Mouse (Mus musculus) left cerebral cortex, postnatal 36 days (tissue): Measurements from ENCODE around the gene Gm13289. TPM values are rescaled to one million over a fixed set of nuclear protein-coding genes. Genes with fewer than 3 reads are reported as not detected.
"Not testable (repeated sequence)": the region's sequence is repeated elsewhere in the genome, so short reads cannot be mapped to it uniquely, and the experiment has no call there.

ENCODE experiments used
- DNase-seq, 2 experiments: peaks; one replicate each; pipeline ENCODE4 v3.0.0; 2021 to 2022; ENCODE audit warnings: low spot score in 2 of 2, mixed read lengths in 1 of 2
- intact Hi-C: fragments of 180-260 bp; cut with DNase I; formaldehyde crosslinking; loops from one replicate; pipeline ENCODE4 v1.15.1; 2025
- total RNA-seq, 2 experiments: library from RNA; stranded (reverse); gene quantifications; 2 replicates each; pipeline ENCODE4 v1.2.3; 2021

Gm13289 gene
- not detected for total RNA-seq

GRCm38 (mm10) chr4:88776622-88777021 is at the start of gene Gm13289:
TSS of gene Gm13289 (plus strand) at chr4:88776922.
- DNase-seq, intact Hi-C loops: not testable (repeated sequence)

DNA sequence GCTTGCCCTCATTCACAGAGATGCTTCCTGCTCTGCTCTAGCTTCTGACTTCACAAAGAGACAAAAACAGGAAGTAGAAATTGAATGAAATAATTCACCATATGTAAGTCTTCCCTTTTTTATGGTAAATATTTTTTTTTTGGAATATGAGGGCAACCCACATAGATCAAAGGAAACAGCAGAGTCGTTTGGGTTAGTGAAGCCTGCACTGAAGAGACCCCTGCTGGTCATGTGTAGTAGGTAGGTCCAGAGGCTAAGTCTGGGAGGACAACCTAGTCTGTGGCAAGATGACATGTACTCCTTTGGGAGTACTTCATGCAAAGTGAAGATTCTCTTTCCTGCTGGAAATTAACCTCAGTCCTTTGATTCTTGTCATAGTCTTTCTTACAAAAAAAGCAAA is 49.4 kb upstream of the Gm13289 start:
- DNase-seq: no peak
- intact Hi-C loops: no loop called here

GRCm38 (mm10) chr4:88738480-88738879 is 38.2 kb upstream of the Gm13289 start:
- DNase-seq: no peak
- intact Hi-C loops: no loop called here

- intact Hi-C loops: no loop called here
- DNase-seq: no peak
Measured at GRCm38 (mm10) chr4:88739036-88739435, 37.7 kb upstream of the Gm13289 start.

DNA sequence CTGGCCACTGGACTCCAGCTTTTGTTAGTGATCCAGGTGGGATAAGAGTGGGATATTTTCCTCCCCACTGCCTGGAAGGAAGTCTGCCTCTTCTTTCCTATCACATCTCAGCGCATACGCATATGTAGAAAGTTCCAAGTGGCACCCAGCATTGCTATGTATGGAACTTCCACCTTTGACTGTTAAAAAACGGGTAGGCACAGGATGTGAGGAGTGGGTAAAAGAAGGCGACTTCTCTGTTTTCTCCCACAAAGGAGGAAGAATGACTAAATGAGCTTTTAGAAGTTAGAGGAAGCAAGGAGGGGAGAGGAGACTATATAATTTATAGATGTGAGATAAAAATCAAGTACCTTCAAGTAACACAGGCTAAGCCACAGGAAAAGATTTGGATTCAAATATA is 35.3 kb upstream of the Gm13289 start:
- DNase-seq: no peak
- intact Hi-C loops: loop anchor here (10.0 kb wide), 1 partner anchor 47 kb away; the partner anchor contains the start of gene Ifnab

GRCm38 (mm10) chr4:88742771-88743371 is 33.9 kb upstream of the Gm13289 start:
- intact Hi-C loops: loop anchor here (10.0 kb wide), 1 partner anchor 48 kb away; the partner anchor contains the start of gene Ifnab
- no peak for DNase-seq

GRCm38 (mm10) chr4:88744207-88744606 is 32.5 kb upstream of the Gm13289 start:
- DNase-seq: no peak
- intact Hi-C loops: loop anchor here (10.0 kb wide), 1 partner anchor 49 kb away; the partner anchor contains the start of gene Ifnab

DNA sequence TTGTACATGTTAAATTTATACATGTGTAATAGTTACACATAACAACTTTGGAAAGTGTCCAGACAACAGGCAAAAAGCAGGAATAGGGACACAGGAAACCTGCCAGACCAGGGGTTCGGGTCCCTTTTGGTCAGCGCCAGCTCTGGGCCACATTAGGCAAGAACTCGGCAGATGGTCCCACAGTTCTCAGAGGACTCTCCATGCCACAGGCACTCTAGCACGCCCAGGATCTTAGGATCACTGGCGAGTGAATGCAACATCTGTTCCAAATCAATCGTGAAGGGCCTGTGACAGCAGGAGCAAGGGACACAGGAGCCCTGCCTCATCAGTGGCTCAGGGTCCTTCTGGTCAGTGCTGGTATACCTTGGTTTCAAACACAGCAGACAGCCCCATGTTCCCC is 26.8 kb upstream of the Gm13289 start:
- DNase-seq: no peak
- intact Hi-C loops: loop anchor here (10.0 kb wide), 1 partner anchor 55 kb away; the partner anchor contains the start of gene Ifnab

DNA sequence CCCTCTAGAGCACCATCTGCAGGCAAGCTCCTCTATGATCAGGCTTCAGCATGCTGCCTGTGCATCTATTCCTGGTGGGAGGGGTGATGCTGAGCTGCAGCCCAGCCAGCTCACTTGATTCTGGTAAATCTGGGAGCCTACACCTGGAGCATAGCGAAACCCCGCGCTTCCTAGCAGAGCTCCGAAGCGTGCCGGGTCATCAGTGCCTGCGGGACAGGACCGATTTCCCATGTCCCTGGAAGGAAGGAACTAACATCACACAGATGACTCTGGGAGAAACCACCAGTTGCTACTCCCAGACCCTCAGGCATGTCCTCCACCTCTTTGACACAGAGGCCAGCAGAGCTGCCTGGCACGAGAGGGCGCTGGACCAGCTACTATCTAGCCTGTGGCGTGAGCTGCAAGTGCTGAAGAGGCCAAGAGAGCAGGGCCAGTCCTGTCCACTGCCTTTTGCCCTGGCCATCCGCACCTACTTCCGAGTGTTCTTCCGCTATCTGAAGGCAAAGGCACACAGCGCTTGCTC is 21.8 kb upstream of the Gm13289 start, which contains the start of gene Gm13271:
Gene Gm13271 (plus strand): TSS at position 51 of the 523 bp plus-strand sequence.
- intact Hi-C loops: not testable (repeated sequence)
- peak; percentile 64 to 65 for DNase-seq

- intact Hi-C loops, DNase-seq: not testable (repeated sequence)
Measured at GRCm38 (mm10) chr4:88756581-88757513, 19.9 kb upstream of the Gm13289 start.

- intact Hi-C loops: not testable (repeated sequence)
- peak; percentile 88 to 90 for DNase-seq
Measured at GRCm38 (mm10) chr4:88757628-88758031, 19.1 kb upstream of the Gm13289 start.

- intact Hi-C loops, DNase-seq: not testable (repeated sequence)
Measured at GRCm38 (mm10) chr4:88758751-88759150, 18.0 kb upstream of the Gm13289 start.

DNA sequence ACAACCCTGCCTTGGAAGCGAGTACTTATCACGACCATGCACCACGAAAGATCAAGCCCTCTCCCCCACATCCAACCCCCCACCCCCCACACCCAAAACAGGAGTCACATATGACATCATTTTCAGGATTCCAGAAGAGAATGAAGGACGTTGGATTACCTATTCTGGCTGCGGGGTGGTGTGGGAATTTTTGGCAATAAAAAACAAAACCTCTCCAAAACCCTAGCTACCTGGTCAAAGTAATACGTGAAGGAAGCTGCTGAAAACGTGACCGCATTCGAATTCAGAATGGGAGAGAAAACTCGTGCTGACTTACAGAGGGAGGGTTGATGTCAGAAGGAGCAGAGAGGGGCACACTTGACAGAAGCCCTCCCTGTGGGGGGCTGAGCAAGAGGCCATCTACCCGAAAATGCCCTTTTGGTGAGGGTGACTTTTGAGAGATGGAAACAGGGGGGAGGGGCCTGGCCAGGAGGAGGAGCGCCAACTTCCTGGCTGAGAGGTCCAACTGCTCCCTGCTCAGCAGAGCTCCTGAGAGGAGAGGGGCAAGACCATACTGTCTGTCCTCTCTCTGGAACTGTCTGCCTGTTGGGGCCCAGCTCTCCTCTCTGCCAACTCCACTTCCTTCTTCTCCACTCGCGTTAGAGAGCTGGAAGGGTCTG is 17.0 kb upstream of the Gm13289 start, which contains the start of gene Gm13283:
Gene Gm13283 (plus strand): TSS at position 510 of the 659 bp plus-strand sequence.
- intact Hi-C loops: not testable (repeated sequence)
- peak in 1 of 2 experiments; percentile 21 for DNase-seq

GRCm38 (mm10) chr4:88760431-88760830 is 16.3 kb upstream of the Gm13289 start:
- DNase-seq: peak; percentile 50 to 52
- intact Hi-C loops: not testable (repeated sequence)

DNA sequence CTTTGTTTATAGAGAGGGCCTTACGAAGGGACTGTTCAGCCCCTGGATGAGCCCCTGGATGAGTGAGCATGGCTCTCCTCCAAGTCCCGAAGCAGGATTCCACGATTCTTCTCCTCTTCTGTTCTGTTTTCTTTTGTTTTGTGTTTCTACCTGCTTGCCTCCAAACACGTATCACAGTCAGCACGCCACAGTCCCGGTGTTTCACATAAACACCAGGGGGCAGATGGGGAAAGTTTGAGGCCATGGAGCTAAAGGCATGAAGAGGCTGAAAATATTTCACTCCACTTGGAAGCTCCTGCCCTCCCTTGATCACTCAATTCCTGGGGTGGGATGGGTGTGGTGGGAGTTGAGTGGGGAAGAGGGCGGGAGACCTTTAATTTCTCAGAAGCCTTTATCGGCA is 14.9 kb upstream of the Gm13289 start:
- peak; percentile 62 to 68 for DNase-seq
- intact Hi-C loops: not testable (repeated sequence)

DNA sequence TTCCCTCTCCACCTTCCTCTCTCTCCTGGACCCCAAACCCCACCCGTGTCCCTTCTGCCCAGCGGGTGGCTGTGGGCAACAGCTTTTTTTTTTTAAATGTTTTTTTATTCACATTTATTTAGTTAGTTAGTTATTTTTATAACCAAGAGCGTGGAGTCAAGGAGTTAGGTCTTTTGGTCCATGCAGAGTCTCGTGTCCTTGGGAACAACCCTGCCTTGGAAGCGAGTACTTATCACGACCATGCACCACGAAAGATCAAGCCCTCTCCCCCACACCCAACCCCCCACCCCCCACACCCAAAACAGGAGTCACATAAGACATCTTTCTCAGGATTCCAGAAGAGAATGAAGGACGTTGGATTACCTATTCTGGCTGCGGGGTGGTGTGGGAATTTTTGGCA is 14.4 kb upstream of the Gm13289 start:
- intact Hi-C loops, DNase-seq: not testable (repeated sequence)

- intact Hi-C loops, DNase-seq: not testable (repeated sequence)
Measured at GRCm38 (mm10) chr4:88763384-88764018, 13.2 kb upstream of the Gm13289 start.

- intact Hi-C loops, DNase-seq: not testable (repeated sequence)
Measured at GRCm38 (mm10) chr4:88773534-88773933, 3.2 kb upstream of the Gm13289 start, which contains the start of gene Gm13290. TSS of gene Gm13290 (plus strand) at chr4:88773834.

DNA sequence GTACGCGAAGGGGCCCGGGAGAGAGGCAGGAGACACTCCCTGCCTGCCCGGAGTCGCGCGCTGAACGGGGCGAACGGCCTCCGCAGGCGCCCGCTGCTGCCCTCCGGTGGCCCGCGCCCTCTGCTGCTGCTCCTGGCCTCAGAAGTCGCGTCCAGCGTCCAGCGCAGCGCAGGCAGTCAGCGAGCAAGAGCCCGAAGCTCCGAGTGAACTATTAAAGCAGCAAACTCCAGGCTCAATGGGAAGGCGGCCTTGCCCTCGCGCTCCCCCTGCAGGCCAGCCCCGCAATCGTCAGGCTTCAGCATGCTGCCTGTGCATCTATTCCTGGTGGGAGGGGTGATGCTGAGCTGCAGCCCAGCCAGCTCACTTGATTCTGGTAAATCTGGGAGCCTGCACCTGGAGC is 2.8 kb downstream of the Gm13289 start, which contains the start of gene Gm13272:
Gene Gm13272 (plus strand): TSS at position 301 of the 400 bp plus-strand sequence.
- intact Hi-C loops, DNase-seq: not testable (repeated sequence)
